Mouse (Mus musculus) gastrocnemius, postnatal 10 days (tissue): Measurements from ENCODE around the gene Gm28269. TPM values are rescaled to one million over a fixed set of nuclear protein-coding genes. Genes with fewer than 3 reads are reported as not detected.

Source experiments
- DNase-seq: peaks from one replicate; pipeline ENCODE4 v3.0.0; 2021; ENCODE audit warnings: mixed read lengths
- long read RNA-seq, 2 experiments: library from polyadenylated mRNA; stranded (forward); transcript quantifications; one replicate each; pipeline ENCODE4 v2.0.0; 2021
- total RNA-seq, 2 experiments: library from RNA; stranded (reverse); gene quantifications; 2 replicates each; pipeline ENCODE4 v1.2.3; 2021

Gene Gm28269
- total RNA-seq = not detected
- long read RNA-seq, experiment 1 = 0 reads
- long read RNA-seq, experiment 2 = 0 reads

- DNase-seq = no peak
Measured at GRCm38 (mm10) chrX:21744997-21745396, at the start of gene Gm28269. Gm28269 (minus strand) TSS chrX:21745097.

- no peak for DNase-seq
Measured at GRCm38 (mm10) chrX:21716885-21717284, 28.0 kb downstream of the Gm28269 start.

- no peak for DNase-seq
Measured at GRCm38 (mm10) chrX:21715293-21715692, 29.6 kb downstream of the Gm28269 start.

GRCm38 (mm10) chrX:21714829-21715228 is 30.1 kb downstream of the Gm28269 start, which contains the start of gene Slc6a14:
Slc6a14 (plus strand) TSS chrX:21714896.
- no peak for DNase-seq

- no peak for DNase-seq
Measured at GRCm38 (mm10) chrX:21704470-21704869, 40.4 kb downstream of the Gm28269 start.

GRCm38 (mm10) chrX:21701646-21702045 is 43.3 kb downstream of the Gm28269 start:
- DNase-seq = no peak

- DNase-seq = no peak
Measured at GRCm38 (mm10) chrX:21695687-21696086, 49.2 kb downstream of the Gm28269 start.

- no peak for DNase-seq
Measured at GRCm38 (mm10) chrX:21695220-21695619, 49.7 kb downstream of the Gm28269 start.

Other genes with a start within 250 kb of the Gm28269 start
- not detected for gene Slc6a14, start 30.2 kb downstream of the Gm28269 start, total RNA-seq